Mouse (Mus musculus) gastrocnemius, adult 18-20 months (tissue): Measurements from ENCODE around the gene Nup85. TPM values are rescaled to one million over a fixed set of nuclear protein-coding genes. Genes with fewer than 3 reads are reported as not detected.

Experiments
- DNase-seq: peaks from one replicate; pipeline ENCODE4 v3.0.0; 2021; ENCODE audit warnings: low spot score
- total RNA-seq, 2 experiments: library from RNA; stranded (reverse); gene quantifications; 2 replicates each; pipeline ENCODE4 v1.2.3; 2021

The Nup85 gene
- total RNA-seq, 2 experiments from 2014 or later, result 17.8 to 18.0 TPM

DNA sequence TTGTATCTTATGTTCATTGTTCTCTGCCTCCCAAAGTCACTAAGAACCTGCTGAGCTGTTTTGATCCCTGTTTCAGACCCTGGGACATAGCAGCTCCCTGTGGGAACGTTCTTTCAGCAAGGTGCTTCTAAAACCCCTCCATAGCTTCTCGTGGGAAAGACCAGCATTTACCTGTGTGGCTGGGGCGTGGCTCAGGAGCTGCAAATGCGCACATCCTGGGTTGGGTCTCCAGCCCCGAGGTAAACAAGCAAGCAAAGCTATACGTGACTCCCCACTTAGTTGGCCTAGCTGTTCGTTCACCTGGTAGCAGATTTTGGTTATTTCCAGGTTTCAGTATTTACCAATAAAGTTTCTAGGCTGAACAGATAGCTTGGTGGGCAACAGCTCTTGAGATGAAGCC, 68.0 kb downstream of the Nup85 start:
- no peak for DNase-seq

DNA sequence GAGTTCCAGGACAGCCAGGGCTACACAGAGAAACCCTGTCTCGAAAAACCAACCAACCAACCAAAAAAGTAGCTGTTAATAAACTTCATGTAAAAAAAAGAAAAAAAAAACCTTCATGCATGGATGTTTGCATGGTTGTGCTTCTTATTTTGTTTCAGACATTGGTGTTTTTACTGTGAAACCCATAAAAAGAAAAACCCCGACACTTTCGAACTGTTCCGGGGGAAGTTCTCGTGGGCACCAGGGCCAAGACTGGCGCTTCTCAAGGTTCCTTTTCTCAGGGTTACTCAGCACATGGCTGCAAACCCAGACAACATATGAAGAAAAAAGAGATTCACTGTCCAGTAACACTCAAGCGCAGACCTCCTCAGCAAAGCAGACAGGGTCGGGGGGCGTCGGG, 68.6 kb downstream of the Nup85 start:
- no peak for DNase-seq

Other genes with a start within 250 kb of the Nup85 start
- under 1 TPM; 0.16 to 0.19 TPM for gene Ush1g, start 242.4 kb upstream of the Nup85 start, total RNA-seq
- gene Otop3, start 229.7 kb upstream of the Nup85 start, total RNA-seq, result not detected
- under 1 TPM; 0.81 to 0.96 TPM for gene Hid1, start 196.7 kb upstream of the Nup85 start, total RNA-seq
- 1 to 10 TPM; 1.2 to 1.5 TPM for gene Cdr2l, start 182.5 kb upstream of the Nup85 start, total RNA-seq
- gene Mrpl58, start 160.7 kb upstream of the Nup85 start, total RNA-seq, result 10 to 100 TPM; 90.3 to 95.5 TPM
- gene Atp5h, start 144.5 kb upstream of the Nup85 start, total RNA-seq, result 100 to 1,000 TPM; 772 to 857 TPM
- gene Kctd2, start 144.3 kb upstream of the Nup85 start, total RNA-seq, result 10 to 100 TPM; 15.9 to 17.7 TPM
- not detected for gene Trim80, start 123.9 kb upstream of the Nup85 start, total RNA-seq
- gene Slc16a5, start 102.0 kb upstream of the Nup85 start, total RNA-seq, result not detected
- 1 to 10 TPM in 1 of 2 experiments, under 1 TPM in 1; 0.82 to 1.3 TPM for gene Armc7, start 88.8 kb upstream of the Nup85 start, total RNA-seq
- gene Nt5c, start 72.6 kb upstream of the Nup85 start, total RNA-seq, result 1 to 10 TPM; 6.2 to 6.8 TPM
- gene Jpt1, start 50.0 kb upstream of the Nup85 start, total RNA-seq, result 10 to 100 TPM; 49.7 to 52.4 TPM
- 100 to 1,000 TPM; 146 TPM for gene Sumo2, start 28.2 kb upstream of the Nup85 start, total RNA-seq
- 10 to 100 TPM; 73.3 to 79.3 TPM for gene Mrps7, start 39.5 kb downstream of the Nup85 start, total RNA-seq
- gene Gga3, start 39.6 kb downstream of the Nup85 start, total RNA-seq, result 10 to 100 TPM; 15.4 to 18.8 TPM
- 10 to 100 TPM; 42.3 to 45.0 TPM for gene Mif4gd, start 48.5 kb downstream of the Nup85 start, total RNA-seq
- 10 to 100 TPM; 38.8 to 44.4 TPM for gene Slc25a19, start 63.9 kb downstream of the Nup85 start, total RNA-seq
- gene Grb2, start 144.2 kb downstream of the Nup85 start, total RNA-seq, result 10 to 100 TPM; 63.9 to 66.6 TPM
- gene Tmem94, start 201.0 kb downstream of the Nup85 start, total RNA-seq, result 10 to 100 TPM; 85.1 to 88.2 TPM
- 10 to 100 TPM; 13.1 to 18.2 TPM for gene Caskin2, start 249.2 kb downstream of the Nup85 start, total RNA-seq